Comparison of ENCODE assay signal across 23 mouse cellular contexts in genomic region chr1:40064508-40064907, GRCm38 (mm10). TPM values are rescaled to one million over a fixed set of nuclear protein-coding genes. Genes with fewer than 3 reads are reported as not detected.
DNase-seq lines count a peak whose midpoint lies in the region; ATAC-seq and TF ChIP-seq lines count a peak whose summit lies in the region.
"Had no signal": no experiment of that assay in that cellular context is flagged by ENCODE, and none has a peak within 500 bp of the region (broad histone marks: within the 10 kb centered on the region; RNA-seq: fewer than 3 reads in every experiment).

No protein-coding gene starts in this region.

- no peak for TF ChIP-seq POLR2A in cerebellum, adult 2 months (IDR thresholded peaks at IDR 0.05; ENCODE audit: borderline replicate concordance, insufficient read depth, low read length)

- no peak for TF ChIP-seq CTCF in cerebellum, adult 2 months (IDR thresholded peaks at IDR 0.05; ENCODE audit: borderline replicate concordance, insufficient read depth, low read depth, low read length)

- no peak overlapping the region for H3K4me3 ChIP-seq in cerebellum, adult 2 months (replicated peaks; ENCODE audit: insufficient read depth, low read depth, low read length)
- H3K4me3 ChIP-seq: embryonic facial prominence, embryonic 10.5 days; embryonic facial prominence, embryonic 12.5 days; forebrain, embryonic 13.5 days; forebrain, embryonic 15.5 days had no signal

- no peak overlapping the region for H3K27ac ChIP-seq in cerebellum, adult 2 months (ENCODE audit: insufficient read depth, low read length)
- H3K27ac ChIP-seq: embryonic facial prominence, embryonic 10.5 days; embryonic facial prominence, embryonic 12.5 days; forebrain, embryonic 13.5 days; forebrain, embryonic 15.5 days had no signal

- DNase-seq in cerebellum, adult 2 months: no peak
- DNase-seq in heart, adult 11 months: no peak
- DNase-seq: adrenal gland, adult 8-10 months; adrenal gland, postnatal 14 days; adrenal gland, postnatal 36 days; B cell, adult 2 months; cerebellum, adult 11-12 months; cerebellum, adult 8-10 months; cerebellum, adult 9-11 months; cerebellum, postnatal 14 days; cerebellum, postnatal 36 days; forebrain, postnatal 0 days had no signal

- WGBS in cerebellum, adult 2 months: 83% methylated on average over 8 of the region's 8 CpGs

- no peaks in the 10 kb centered on the region for H3K27me3 ChIP-seq in cerebellum, adult 2 months (ENCODE audit: control insufficient read depth, insufficient read depth, low read length)
- H3K27me3 ChIP-seq: embryonic facial prominence, embryonic 12.5 days; forebrain, embryonic 13.5 days; forebrain, embryonic 15.5 days had no signal

- ATAC-seq in common myeloid progenitor, adult 5-6 weeks (replicated peaks; ENCODE audit: low read depth, poor library complexity, severe bottlenecking): 0 out of 2 replicates have a peak, but pooled peaks have one; percentile 37
- ATAC-seq in megakaryocyte, adult 5-6 weeks (ENCODE audit: poor library complexity, severe bottlenecking): peak; percentile 86
- ATAC-seq in neutrophil, adult 5-6 weeks (ENCODE audit: extremely low read depth, insufficient number of reproducible peaks, low FRiP score, poor library complexity, severe bottlenecking): peak; percentile 66
- ATAC-seq: activated CD4-positive, CD25-positive, alpha-beta regulatory T cell, adult 4 months; CD4-positive, CD25-positive, alpha-beta regulatory T cell, adult 4 months; forebrain, embryonic 13.5 days; Patski had no signal

- no peaks in the 10 kb centered on the region for H3K4me1 ChIP-seq in cerebellum, adult 2 months (ENCODE audit: control insufficient read depth, insufficient read depth, low read length)
- H3K4me1 ChIP-seq: embryonic facial prominence, embryonic 12.5 days; forebrain, embryonic 13.5 days; forebrain, embryonic 15.5 days had no signal

RNA-seq across cellular contexts. Expression of gene Il1r2, which starts 9.4 kb away (rescaled TPM):
- not detected in 2 replicates for total RNA-seq in common myeloid progenitor, adult 5-6 weeks (2017)
- 16.3 and 22.4 TPM in 2 replicates for total RNA-seq in megakaryocyte, adult 5-6 weeks (2015)
- total RNA-seq in megakaryocyte, adult 5-6 weeks (2017): 19.2 and 27.0 TPM in 2 replicates
- 542 and 614 TPM in 2 replicates for total RNA-seq in neutrophil, adult 5-6 weeks (2017)
- polyA plus RNA-seq in cerebellum, adult 2 months (2012; rRNA removed): 0.29 and 0.62 TPM in 2 replicates
- total RNA-seq: forebrain, postnatal 0 days had no signal
- polyA plus RNA-seq: G1E had no signal

Comparison
In these comparisons a context has a peak if more than half of its experiments do, and no peak if none do; other contexts are left out.
1. RNA of gene Il1r2, which starts 9.4 kb away (total RNA-seq): 542 to 614 TPM in neutrophil, adult 5-6 weeks; 16.3 to 27.0 TPM in megakaryocyte, adult 5-6 weeks and not detected in common myeloid progenitor, adult 5-6 weeks; every median in the first group is over 10 times any median in the second.
2. Peak in every context shown above with its lines, with median percentiles within 50 percentile points of each other: ATAC-seq.